Mouse (Mus musculus) embryonic fibroblast, embryonic 13.5 days (primary cell): ENCODE measurements around the gene Bora. TPM values are rescaled to one million over a fixed set of nuclear protein-coding genes. Genes with fewer than 3 reads are reported as not detected.
"Not testable (repeated sequence)": the region's sequence is repeated elsewhere in the genome, so short reads cannot be mapped to it uniquely, and the experiment has no call there.

Experiments
- H3K27ac ChIP-seq: 2 replicates; pipeline ENCODE4 v1.5.1; 2012; ENCODE audit warnings: low read length, control low read depth, inconsistent platforms; ENCODE audit not compliant: insufficient read depth
- H3K4me1 ChIP-seq: 2 replicates; pipeline ENCODE4 v1.6.1; 2011; ENCODE audit warnings: low read length; ENCODE audit not compliant: control insufficient read depth, insufficient read depth
- H3K4me3 ChIP-seq: 2 replicates; pipeline ENCODE4 v1.5.1; 2011; ENCODE audit warnings: mild to moderate bottlenecking, control low read depth, low read length; ENCODE audit not compliant: insufficient read depth
- CTCF ChIP-seq: IDR thresholded peaks from 2 replicates; pipeline ENCODE4 v1.5.1; 2011; ENCODE audit warnings: mild to moderate bottlenecking, control low read depth, low read length, moderate library complexity, borderline replicate concordance; ENCODE audit not compliant: insufficient read depth
- POLR2A ChIP-seq: IDR thresholded peaks from 2 replicates; pipeline ENCODE4 v1.6.1; 2011; ENCODE audit warnings: low read depth, mild to moderate bottlenecking, control low read depth, low read length, moderate library complexity
- polyA plus RNA-seq: library from polyadenylated mRNA; stranded (reverse); fragments of >200 nt; gene quantifications from 2 replicates; pipeline ENCODE4 v1.2.4, GENCODE M21; 2011; ENCODE audit warnings: low read depth; ENCODE audit not compliant: missing spikeins, insufficient read length

Bora gene
- polyA plus RNA-seq, 1 experiment = 25.8 TPM

DNA sequence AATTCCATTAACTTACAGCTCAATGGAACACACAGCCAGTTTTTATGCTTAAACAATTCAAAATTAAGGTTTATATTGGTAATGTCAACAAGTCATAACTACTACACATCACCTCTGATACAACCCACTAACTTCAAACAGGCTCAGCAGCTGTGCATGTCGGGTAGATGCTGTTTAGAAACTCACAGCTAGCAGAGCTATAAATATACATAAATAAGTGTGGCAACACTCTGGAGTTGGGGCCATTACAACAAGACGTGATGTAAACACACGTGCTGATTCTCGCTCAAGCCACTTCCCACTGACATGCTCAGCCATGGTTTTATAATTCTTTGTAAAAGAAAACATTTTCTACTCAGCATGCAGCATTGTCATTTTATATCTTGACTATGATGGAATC, 10.0 kb upstream of the Bora start:
- H3K4me1 ChIP-seq = peaks cover 8% of the 10 kb centered on the region; the same call in 1 of the 2 replicates
- TF ChIP-seq POLR2A = no peak
- no peak for TF ChIP-seq CTCF
- no peak overlapping the region for H3K27ac ChIP-seq
- no peak overlapping the region for H3K4me3 ChIP-seq

DNA sequence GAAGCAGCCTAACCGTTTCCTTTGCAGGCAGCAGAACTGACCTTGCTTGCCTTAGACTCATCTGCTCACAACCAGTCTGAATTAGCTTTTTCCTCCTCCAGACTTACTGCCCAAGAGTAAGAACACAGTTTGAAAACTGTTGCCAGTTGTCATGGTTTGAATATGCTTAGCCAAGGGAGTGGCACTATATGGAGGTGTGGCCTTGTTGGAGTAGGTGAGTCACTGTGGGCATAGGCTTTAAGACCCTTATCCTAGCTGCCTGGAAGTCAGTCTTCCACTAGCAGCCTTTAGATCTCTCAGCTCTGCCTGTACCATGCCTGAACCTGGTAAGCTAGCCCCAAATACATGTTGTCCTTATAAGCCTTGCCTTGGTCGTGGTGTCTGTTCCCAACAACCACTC, 8.3 kb upstream of the Bora start:
- TF ChIP-seq POLR2A = no peak
- no peak for TF ChIP-seq CTCF
- Histone ChIP-seq H3K4me3 (no peak overlapping the region), H3K4me1 (peaks cover 8% of the 10 kb centered on the region; the same call in 1 of the 2 replicates), H3K27ac (no peak overlapping the region)

GRCm38 (mm10) chr14:99039308-99039707, 6.7 kb upstream of the Bora start:
- not testable (repeated sequence) for H3K4me3 ChIP-seq, H3K27ac ChIP-seq, H3K4me1 ChIP-seq

- no peak overlapping the region for H3K4me3 ChIP-seq
- H3K4me1 ChIP-seq = peaks cover 8% of the 10 kb centered on the region; the same call in 1 of the 2 replicates
- H3K27ac ChIP-seq = no peak overlapping the region
- TF ChIP-seq POLR2A (no peak), CTCF (no peak)
Measured at GRCm38 (mm10) chr14:99041416-99041815, 4.6 kb upstream of the Bora start.

GRCm38 (mm10) chr14:99043499-99043898, 2.5 kb upstream of the Bora start:
- Histone ChIP-seq H3K27ac (no peak overlapping the region), H3K4me1 (no peaks in the 10 kb centered on the region), H3K4me3 (no peak overlapping the region)
- TF ChIP-seq POLR2A (no peak), CTCF (no peak)

DNA sequence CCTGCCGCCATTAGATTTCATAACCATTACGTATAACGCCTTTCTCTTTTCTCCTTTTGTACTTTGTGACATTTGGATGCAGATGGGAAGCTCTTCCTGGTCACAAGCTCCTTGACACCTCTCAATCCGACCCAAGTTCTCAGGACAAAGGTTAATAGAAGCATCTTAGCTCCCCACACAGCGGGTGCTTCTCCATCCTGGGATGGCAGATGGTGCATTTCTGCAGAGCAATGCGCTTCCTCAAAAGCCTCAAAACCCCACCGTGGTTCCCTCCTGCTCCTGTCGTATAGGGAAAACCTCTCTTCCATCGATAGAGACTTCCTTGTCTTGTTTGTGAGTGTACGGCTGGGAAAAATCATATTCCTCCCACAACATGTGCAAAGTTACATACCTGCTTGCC, 1.9 kb upstream of the Bora start:
- no peak for TF ChIP-seq POLR2A
- TF ChIP-seq CTCF = no peak
- H3K27ac ChIP-seq = no peak overlapping the region
- H3K4me1 ChIP-seq = no peaks in the 10 kb centered on the region

GRCm38 (mm10) chr14:99044718-99045117, 1.3 kb upstream of the Bora start:
- Histone ChIP-seq H3K4me3 (peak overlapping the region; percentile 84), H3K4me1 (no peaks in the 10 kb centered on the region), H3K27ac (no peak overlapping the region)
- TF ChIP-seq POLR2A (no peak), CTCF (no peak)

More for the DNA sequence above, 1.9 kb upstream of the Bora start:
- peak overlapping the region; percentile 33 for H3K4me3 ChIP-seq

- TF ChIP-seq POLR2A (no peak; the same call in 1 of the 2 replicates), CTCF (no peak)
- Histone ChIP-seq H3K4me1 (no peaks in the 10 kb centered on the region), H3K27ac (peak overlapping the region; percentile 76), H3K4me3 (peak overlapping the region; percentile 84)
Measured at GRCm38 (mm10) chr14:99045378-99046030, 518 bp upstream of the Bora start.

DNA sequence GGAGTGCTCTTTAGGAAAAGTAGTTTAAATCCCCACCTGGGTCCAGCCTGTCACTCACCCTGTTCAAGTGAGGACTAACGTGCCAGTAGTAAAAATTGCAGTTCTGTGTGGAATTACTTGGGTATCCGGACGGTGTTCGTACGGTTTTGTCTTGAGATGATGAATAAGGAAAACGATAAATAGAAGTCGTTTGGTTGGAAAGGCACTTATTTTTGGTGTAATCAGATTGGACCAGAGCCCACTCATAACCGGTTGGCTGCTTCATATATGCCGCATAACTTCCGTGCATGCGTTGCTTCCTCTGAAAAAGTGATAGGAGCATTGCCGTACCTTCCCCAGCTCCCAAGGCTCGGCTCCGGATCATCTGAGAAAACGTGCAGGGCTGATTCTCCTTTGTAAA, 760 bp downstream of the Bora start:
- Histone ChIP-seq H3K4me3 (peak overlapping the region; percentile 90), H3K27ac (peak overlapping the region; percentile 6; the same call in 1 of the 2 replicates), H3K4me1 (no peaks in the 10 kb centered on the region)
- TF ChIP-seq CTCF (no peak), POLR2A (no peak)

GRCm38 (mm10) chr14:99058959-99059586, 13.1 kb downstream of the Bora start:
- Histone ChIP-seq H3K4me3 (no peak overlapping the region), H3K4me1 (no peaks in the 10 kb centered on the region), H3K27ac (no peak overlapping the region)
- TF ChIP-seq CTCF (no peak), POLR2A (no peak)

DNA sequence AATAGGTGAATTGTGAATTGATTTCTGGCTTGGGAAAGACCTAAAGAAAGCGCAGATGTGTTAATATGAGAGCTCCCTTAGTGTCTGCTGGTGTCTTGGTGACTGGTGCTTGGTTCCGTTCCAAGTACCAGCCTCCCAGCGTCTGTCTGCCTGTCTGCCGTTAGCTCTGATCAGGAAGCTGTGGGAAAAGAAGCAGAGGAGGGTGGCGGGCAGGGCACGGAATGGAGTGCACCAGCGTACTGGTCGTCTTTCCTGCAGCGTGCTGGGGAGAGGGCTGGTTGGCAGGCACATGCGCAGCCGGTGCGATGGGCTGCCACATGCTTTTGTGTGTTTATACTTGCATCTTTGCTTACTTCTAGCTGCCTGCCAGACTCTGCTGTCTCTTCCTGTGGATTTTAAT, 14.6 kb downstream of the Bora start:
- no peak for TF ChIP-seq CTCF
- no peak for TF ChIP-seq POLR2A
- no peak overlapping the region for H3K4me3 ChIP-seq
- H3K27ac ChIP-seq = no peak overlapping the region
- H3K4me1 ChIP-seq = no peaks in the 10 kb centered on the region
